Mouse (Mus musculus) G1E-ER4 (cell line): ENCODE data around the gene Me1. TPM values are rescaled to one million over a fixed set of nuclear protein-coding genes. Genes with fewer than 3 reads are reported as not detected.

Source experiments
- GATA1 ChIP-seq: IDR thresholded peaks from one replicate; pipeline ENCODE4 v1.8.0; 2012; ENCODE audit warnings: low read length, inconsistent platforms
- polyA plus RNA-seq: library from polyadenylated mRNA; stranded (reverse); fragments of >175 nt; gene quantifications from 2 replicates; pipeline ENCODE4 v1.2.3, GENCODE M21; 2012

Me1 gene
- polyA plus RNA-seq, 1 experiment, result 22.6 TPM

GRCm38 (mm10) chr9:86592676-86593668 is 102.8 kb downstream of the Me1 start:
- TF ChIP-seq GATA1, result no peak

GRCm38 (mm10) chr9:86587019-86587795 is 108.5 kb downstream of the Me1 start:
- no peak for TF ChIP-seq GATA1

GRCm38 (mm10) chr9:86583740-86584139 is 112.0 kb downstream of the Me1 start:
- no peak for TF ChIP-seq GATA1

- no peak for TF ChIP-seq GATA1
Measured at GRCm38 (mm10) chr9:86579657-86580056, 116.1 kb downstream of the Me1 start.

GRCm38 (mm10) chr9:86575178-86575577 is 120.6 kb downstream of the Me1 start:
- TF ChIP-seq GATA1, result no peak

GRCm38 (mm10) chr9:86573616-86574303 is 122.0 kb downstream of the Me1 start:
- TF ChIP-seq GATA1, result no peak

GRCm38 (mm10) chr9:86572636-86573291 is 123.0 kb downstream of the Me1 start:
- no peak for TF ChIP-seq GATA1

GRCm38 (mm10) chr9:86572196-86572595 is 123.6 kb downstream of the Me1 start:
- no peak for TF ChIP-seq GATA1

- TF ChIP-seq GATA1, result no peak
Measured at GRCm38 (mm10) chr9:86571540-86572135, 124.1 kb downstream of the Me1 start, which contains the start of the genes Pgm3 and Rwdd2a. Gene Pgm3 (minus strand): TSS chr9:86571842. Gene Rwdd2a (plus strand): TSS chr9:86571991.

- no peak for TF ChIP-seq GATA1
Measured at GRCm38 (mm10) chr9:86570946-86571345, 124.8 kb downstream of the Me1 start.

GRCm38 (mm10) chr9:86570261-86570890 is 125.4 kb downstream of the Me1 start:
- TF ChIP-seq GATA1, result no peak

GRCm38 (mm10) chr9:86569314-86569910 is 126.3 kb downstream of the Me1 start:
- no peak for TF ChIP-seq GATA1

- no peak for TF ChIP-seq GATA1
Measured at GRCm38 (mm10) chr9:86560543-86560942, 135.2 kb downstream of the Me1 start.

- no peak for TF ChIP-seq GATA1
Measured at GRCm38 (mm10) chr9:86554641-86555040, 141.1 kb downstream of the Me1 start.
